Mouse (Mus musculus): ENCODE results near the gene Ntng2.

DNA sequence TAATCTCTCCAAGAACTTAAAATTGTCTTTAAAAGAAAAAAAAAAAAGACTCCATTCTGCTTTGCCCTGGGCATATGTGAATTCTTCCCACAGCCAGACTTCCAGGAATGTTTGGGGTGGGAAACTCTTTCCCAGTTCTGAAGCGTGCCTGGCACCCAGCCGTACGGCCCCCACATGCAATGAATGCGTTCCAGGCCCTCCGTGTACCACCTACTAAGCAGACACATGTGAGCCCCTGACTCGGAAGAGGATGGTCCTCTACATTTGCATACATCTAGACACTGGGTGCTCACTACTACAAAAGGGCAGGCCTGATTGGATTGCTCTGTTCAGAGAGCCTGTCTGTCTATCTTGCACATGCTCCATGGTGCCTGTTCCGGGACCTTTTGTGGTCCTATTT lies 17.0 kb downstream of the Ntng2 start:
- no peak for TF ChIP-seq ZC3H11A (IDR thresholded peaks at IDR 0.05; ENCODE audit: borderline replicate concordance, low read depth, low read length)
- TF ChIP-seq MAFK (IDR thresholded peaks at IDR 0.05; ENCODE audit: insufficient read depth, low read depth, low read length), result no peak
- TF ChIP-seq HCFC1 (IDR thresholded peaks at IDR 0.05; ENCODE audit: borderline replicate concordance, insufficient read depth, low read length), result no peak
- no peak for TF ChIP-seq CHD2 (IDR thresholded peaks at IDR 0.05; ENCODE audit: low read depth, low read length)

All from ES-E14 (cell line).